Mouse (Mus musculus): ENCODE results near the gene Hydin. TPM values are rescaled to one million over a fixed set of nuclear protein-coding genes. Genes with fewer than 3 reads are reported as not detected.
"Not testable (repeated sequence)": the region's sequence is repeated elsewhere in the genome, so short reads cannot be mapped to it uniquely, and the experiment has no call there.

Gene Hydin
- polyA plus RNA-seq, 1 experiment from 2014 or later, result 0.45 TPM

DNA sequence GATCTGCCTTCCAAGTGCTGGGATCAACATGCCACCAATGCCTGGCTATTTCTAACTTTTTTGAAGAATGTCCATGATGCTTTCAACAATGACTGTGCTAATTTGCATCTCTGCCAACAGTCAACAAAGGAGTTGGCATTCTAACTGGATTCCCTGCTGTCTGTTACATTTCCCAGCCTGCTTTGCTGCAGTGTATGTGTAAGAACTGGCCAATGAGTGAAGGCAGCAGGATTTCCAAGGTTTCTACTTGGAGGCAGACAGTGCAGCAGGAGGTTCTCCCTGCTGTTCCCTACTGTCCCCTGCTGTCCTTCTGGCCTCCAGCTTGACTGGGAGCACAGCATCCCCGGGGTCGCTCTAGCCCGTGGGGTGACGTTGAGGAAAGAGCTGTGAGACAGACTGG lies 52.8 kb downstream of the Hydin start:
- Histone ChIP-seq H3K36me3 (ENCODE audit: control insufficient read depth, insufficient read depth, low read length) (no peaks in the 10 kb centered on the region), H3K9ac (ENCODE audit: low read depth, low read length) (no peak overlapping the region), H3K27ac (ENCODE audit: low read length) (no peak overlapping the region), H3K27me3 (ENCODE audit: control insufficient read depth, insufficient read depth, low read depth, low read length) (no peaks in the 10 kb centered on the region), H3K4me2 (ENCODE audit: low read length) (no peak overlapping the region), H3K9me3 (replicated peaks; ENCODE audit: control insufficient read depth, low read length, poor library complexity, severe bottlenecking) (no peaks in the 10 kb centered on the region), H3K4me1 (ENCODE audit: control insufficient read depth, insufficient read depth, low read length) (peaks cover 10% of the 10 kb centered on the region), H3K4me3 (ENCODE audit: low read depth, low read length) (no peak overlapping the region)
- no peak for ATAC-seq
- WGBS, result 67% methylated on average over 4 of the region's 4 CpGs

- Histone ChIP-seq H3K9me3 (replicated peaks; ENCODE audit: control insufficient read depth, low read length, poor library complexity, severe bottlenecking) (no peaks in the 10 kb centered on the region), H3K27ac (ENCODE audit: low read length) (no peak overlapping the region), H3K4me2 (ENCODE audit: low read length) (no peak overlapping the region), H3K4me1 (ENCODE audit: control insufficient read depth, insufficient read depth, low read length) (peaks cover 4% of the 10 kb centered on the region), H3K4me3 (ENCODE audit: low read depth, low read length) (no peak overlapping the region), H3K27me3 (ENCODE audit: control insufficient read depth, insufficient read depth, low read depth, low read length) (no peaks in the 10 kb centered on the region), H3K36me3 (ENCODE audit: control insufficient read depth, insufficient read depth, low read length) (no peaks in the 10 kb centered on the region), H3K9ac (ENCODE audit: low read depth, low read length) (no peak overlapping the region)
- WGBS, result 82% methylated on average over 2 of the region's 2 CpGs
- ATAC-seq, result no peak
Observed at GRCm38 (mm10) chr8:110321446-110321845, 54.7 kb downstream of the Hydin start.

- Histone ChIP-seq H3K9ac (ENCODE audit: low read depth, low read length) (no peak overlapping the region), H3K4me3 (ENCODE audit: low read depth, low read length) (no peak overlapping the region), H3K27ac (ENCODE audit: low read length) (no peak overlapping the region), H3K4me1 (ENCODE audit: control insufficient read depth, insufficient read depth, low read length) (no peaks in the 10 kb centered on the region), H3K27me3 (ENCODE audit: control insufficient read depth, insufficient read depth, low read depth, low read length) (no peaks in the 10 kb centered on the region), H3K4me2 (ENCODE audit: low read length) (no peak overlapping the region), H3K9me3 (replicated peaks; ENCODE audit: control insufficient read depth, low read length, poor library complexity, severe bottlenecking) (no peaks in the 10 kb centered on the region), H3K36me3 (ENCODE audit: control insufficient read depth, insufficient read depth, low read length) (no peaks in the 10 kb centered on the region)
- 85% methylated on average over 10 of the region's 10 CpGs for WGBS
- no peak for ATAC-seq
Observed at GRCm38 (mm10) chr8:110323981-110324574, 57.3 kb downstream of the Hydin start.

DNA sequence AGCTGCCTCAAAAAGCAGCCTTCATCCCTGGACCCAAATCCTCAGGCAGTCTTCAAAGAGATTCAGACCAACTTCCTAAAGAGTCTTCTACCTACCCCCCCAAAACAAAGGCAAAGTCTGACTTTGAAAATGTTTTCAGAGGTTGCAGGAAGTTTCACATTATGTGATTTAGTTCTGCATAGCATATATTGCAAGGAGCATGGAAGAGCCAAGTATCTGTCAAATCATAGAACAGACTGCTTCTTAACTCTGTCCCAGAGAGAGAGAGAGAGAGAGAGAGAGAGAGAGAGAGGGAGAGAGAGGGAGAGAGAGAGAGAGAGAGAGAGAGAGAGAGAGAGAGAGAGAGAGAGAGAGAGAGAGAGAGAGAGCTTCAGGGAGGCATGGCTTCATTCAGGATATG lies 60.3 kb downstream of the Hydin start:
- H3K4me1 ChIP-seq (ENCODE audit: control insufficient read depth, insufficient read depth, low read length); H3K9ac ChIP-seq (ENCODE audit: low read depth, low read length); H3K9me3 ChIP-seq (replicated peaks; ENCODE audit: control insufficient read depth, low read length, poor library complexity, severe bottlenecking); H3K4me3 ChIP-seq (ENCODE audit: low read depth, low read length); H3K27me3 ChIP-seq (ENCODE audit: control insufficient read depth, insufficient read depth, low read depth, low read length); H3K4me2 ChIP-seq (ENCODE audit: low read length); H3K36me3 ChIP-seq (ENCODE audit: control insufficient read depth, insufficient read depth, low read length); H3K27ac ChIP-seq (ENCODE audit: low read length); ATAC-seq: not testable (repeated sequence)

- Histone ChIP-seq H3K9me3 (replicated peaks; ENCODE audit: control insufficient read depth, low read length, poor library complexity, severe bottlenecking) (no peaks in the 10 kb centered on the region), H3K4me2 (ENCODE audit: low read length) (no peak overlapping the region), H3K4me1 (ENCODE audit: control insufficient read depth, insufficient read depth, low read length) (no peaks in the 10 kb centered on the region), H3K9ac (ENCODE audit: low read depth, low read length) (no peak overlapping the region), H3K36me3 (ENCODE audit: control insufficient read depth, insufficient read depth, low read length) (no peaks in the 10 kb centered on the region), H3K4me3 (ENCODE audit: low read depth, low read length) (no peak overlapping the region), H3K27ac (ENCODE audit: low read length) (no peak overlapping the region), H3K27me3 (ENCODE audit: control insufficient read depth, insufficient read depth, low read depth, low read length) (no peaks in the 10 kb centered on the region)
- no peak for ATAC-seq
- 74% methylated on average over 7 of the region's 7 CpGs for WGBS
Observed at GRCm38 (mm10) chr8:110333376-110333775, 66.6 kb downstream of the Hydin start.

- Histone ChIP-seq H3K27me3 (ENCODE audit: control insufficient read depth, insufficient read depth, low read depth, low read length) (no peaks in the 10 kb centered on the region), H3K36me3 (ENCODE audit: control insufficient read depth, insufficient read depth, low read length) (no peaks in the 10 kb centered on the region), H3K9me3 (replicated peaks; ENCODE audit: control insufficient read depth, low read length, poor library complexity, severe bottlenecking) (no peaks in the 10 kb centered on the region), H3K9ac (ENCODE audit: low read depth, low read length) (no peak overlapping the region), H3K4me2 (ENCODE audit: low read length) (no peak overlapping the region), H3K4me1 (ENCODE audit: control insufficient read depth, insufficient read depth, low read length) (no peaks in the 10 kb centered on the region), H3K4me3 (ENCODE audit: low read depth, low read length) (no peak overlapping the region), H3K27ac (ENCODE audit: low read length) (no peak overlapping the region)
- WGBS, result 75% methylated on average over 2 of the region's 2 CpGs
- ATAC-seq, result no peak
Observed at GRCm38 (mm10) chr8:110339447-110339846, 72.7 kb downstream of the Hydin start.

- no peak overlapping the region for H3K27ac ChIP-seq (ENCODE audit: low read length)
- H3K36me3 ChIP-seq (ENCODE audit: control insufficient read depth, insufficient read depth, low read length), result no peaks in the 10 kb centered on the region
- H3K9me3 ChIP-seq (replicated peaks; ENCODE audit: control insufficient read depth, low read length, poor library complexity, severe bottlenecking), result no peaks in the 10 kb centered on the region
- ATAC-seq, result no peak
- H3K27me3 ChIP-seq (ENCODE audit: control insufficient read depth, insufficient read depth, low read depth, low read length), result no peaks in the 10 kb centered on the region
- WGBS, result 90% methylated on average over 12 of the region's 12 CpGs
- no peaks in the 10 kb centered on the region for H3K4me1 ChIP-seq (ENCODE audit: control insufficient read depth, insufficient read depth, low read length)
- no peak overlapping the region for H3K9ac ChIP-seq (ENCODE audit: low read depth, low read length)
- no peak overlapping the region for H3K4me2 ChIP-seq (ENCODE audit: low read length)
- H3K4me3 ChIP-seq (ENCODE audit: low read depth, low read length), result no peak overlapping the region
Observed at GRCm38 (mm10) chr8:110340090-110340703, 73.4 kb downstream of the Hydin start.

DNA sequence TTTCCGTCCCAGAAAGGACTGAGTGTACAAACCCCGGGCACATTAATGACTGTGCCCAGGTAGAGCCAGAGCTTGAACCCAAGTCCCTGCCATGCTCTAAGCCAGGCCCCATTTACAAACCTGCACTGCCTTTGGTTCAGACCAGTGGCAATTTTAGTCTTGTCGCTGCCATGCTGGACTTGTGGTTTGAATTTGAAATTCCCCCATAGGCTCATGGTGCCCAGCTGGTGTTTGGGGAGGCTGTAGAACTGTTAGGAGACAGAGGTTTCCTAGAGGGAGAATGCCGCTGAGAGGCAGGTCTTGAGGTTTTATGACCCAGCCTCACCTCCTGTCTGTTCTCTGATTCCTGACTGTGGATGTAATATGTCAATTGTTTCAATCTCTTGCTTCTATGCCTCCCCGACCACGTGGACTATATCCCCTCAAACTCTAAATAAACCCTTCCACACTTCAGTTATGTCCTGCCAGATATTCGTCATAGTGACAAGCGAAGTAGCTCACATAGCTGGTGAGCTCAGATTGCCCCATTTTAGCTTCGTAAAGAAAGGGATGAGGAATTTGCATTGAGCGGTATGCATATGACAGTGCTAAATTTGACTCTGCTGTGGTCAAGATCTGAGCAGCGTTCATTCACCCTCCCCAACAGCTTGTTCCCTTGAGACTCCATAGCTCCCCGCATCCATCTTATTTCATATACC lies 79.1 kb downstream of the Hydin start:
- no peak for ATAC-seq
- H3K36me3 ChIP-seq (ENCODE audit: control insufficient read depth, insufficient read depth, low read length), result no peaks in the 10 kb centered on the region
- H3K27me3 ChIP-seq (ENCODE audit: control insufficient read depth, insufficient read depth, low read depth, low read length), result no peaks in the 10 kb centered on the region
- no peak overlapping the region for H3K4me3 ChIP-seq (ENCODE audit: low read depth, low read length)
- H3K9ac ChIP-seq (ENCODE audit: low read depth, low read length), result no peak overlapping the region
- H3K4me2 ChIP-seq (ENCODE audit: low read length), result no peak overlapping the region
- H3K4me1 ChIP-seq (ENCODE audit: control insufficient read depth, insufficient read depth, low read length), result no peaks in the 10 kb centered on the region
- 87% methylated on average over 12 of the region's 12 CpGs for WGBS
- H3K9me3 ChIP-seq (replicated peaks; ENCODE audit: control insufficient read depth, low read length, poor library complexity, severe bottlenecking), result no peaks in the 10 kb centered on the region
- H3K27ac ChIP-seq (ENCODE audit: low read length), result no peak overlapping the region

DNA sequence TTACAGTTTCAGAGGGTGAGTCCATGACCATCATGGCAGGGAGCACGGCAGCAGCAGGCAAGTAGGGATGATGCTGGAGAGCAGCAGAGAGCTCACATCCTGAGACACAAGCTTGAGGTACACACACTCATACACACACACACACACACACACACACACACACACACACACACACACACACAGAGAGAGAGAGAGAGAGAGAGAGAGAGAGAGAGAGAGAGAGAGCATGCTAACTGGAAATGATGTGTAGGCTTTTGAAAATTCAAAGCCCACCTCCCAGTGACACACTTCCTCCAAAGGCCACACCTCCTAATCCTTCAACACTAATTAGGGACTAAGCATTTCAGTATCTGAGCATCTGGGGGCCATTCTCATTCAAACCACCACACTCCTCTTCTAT lies 80.1 kb downstream of the Hydin start:
- no peaks in the 10 kb centered on the region for H3K27me3 ChIP-seq (ENCODE audit: control insufficient read depth, insufficient read depth, low read depth, low read length)
- no peaks in the 10 kb centered on the region for H3K36me3 ChIP-seq (ENCODE audit: control insufficient read depth, insufficient read depth, low read length)
- no peak overlapping the region for H3K9ac ChIP-seq (ENCODE audit: low read depth, low read length)
- no peak for ATAC-seq
- 100% methylated on average over 1 of the region's 1 CpGs for WGBS
- H3K9me3 ChIP-seq (replicated peaks; ENCODE audit: control insufficient read depth, low read length, poor library complexity, severe bottlenecking), result no peaks in the 10 kb centered on the region
- H3K4me1 ChIP-seq (ENCODE audit: control insufficient read depth, insufficient read depth, low read length), result no peaks in the 10 kb centered on the region
- no peak overlapping the region for H3K4me2 ChIP-seq (ENCODE audit: low read length)
- H3K27ac ChIP-seq (ENCODE audit: low read length), result no peak overlapping the region
- H3K4me3 ChIP-seq (ENCODE audit: low read depth, low read length), result no peak overlapping the region
